Mouse (Mus musculus) embryonic fibroblast, embryonic 13.5 days (primary cell): Measurements from ENCODE around the gene Gpsm1. TPM values are rescaled to one million over a fixed set of nuclear protein-coding genes. Genes with fewer than 3 reads are reported as not detected.

Source experiments
- H3K27ac ChIP-seq: 2 replicates; pipeline ENCODE4 v1.5.1; 2012; ENCODE audit warnings: low read length, control low read depth, inconsistent platforms; ENCODE audit not compliant: insufficient read depth
- H3K4me1 ChIP-seq: 2 replicates; pipeline ENCODE4 v1.6.1; 2011; ENCODE audit warnings: low read length; ENCODE audit not compliant: control insufficient read depth, insufficient read depth
- H3K4me3 ChIP-seq: 2 replicates; pipeline ENCODE4 v1.5.1; 2011; ENCODE audit warnings: mild to moderate bottlenecking, control low read depth, low read length; ENCODE audit not compliant: insufficient read depth
- CTCF ChIP-seq: IDR thresholded peaks from 2 replicates; pipeline ENCODE4 v1.5.1; 2011; ENCODE audit warnings: mild to moderate bottlenecking, control low read depth, low read length, moderate library complexity, borderline replicate concordance; ENCODE audit not compliant: insufficient read depth
- POLR2A ChIP-seq: IDR thresholded peaks from 2 replicates; pipeline ENCODE4 v1.6.1; 2011; ENCODE audit warnings: low read depth, mild to moderate bottlenecking, control low read depth, low read length, moderate library complexity
- polyA plus RNA-seq: library from polyadenylated mRNA; stranded (reverse); fragments of >200 nt; gene quantifications from 2 replicates; pipeline ENCODE4 v1.2.4, GENCODE M21; 2011; ENCODE audit warnings: low read depth; ENCODE audit not compliant: missing spikeins, insufficient read length

Gpsm1 gene
- polyA plus RNA-seq, 1 experiment, result 26.8 TPM

DNA sequence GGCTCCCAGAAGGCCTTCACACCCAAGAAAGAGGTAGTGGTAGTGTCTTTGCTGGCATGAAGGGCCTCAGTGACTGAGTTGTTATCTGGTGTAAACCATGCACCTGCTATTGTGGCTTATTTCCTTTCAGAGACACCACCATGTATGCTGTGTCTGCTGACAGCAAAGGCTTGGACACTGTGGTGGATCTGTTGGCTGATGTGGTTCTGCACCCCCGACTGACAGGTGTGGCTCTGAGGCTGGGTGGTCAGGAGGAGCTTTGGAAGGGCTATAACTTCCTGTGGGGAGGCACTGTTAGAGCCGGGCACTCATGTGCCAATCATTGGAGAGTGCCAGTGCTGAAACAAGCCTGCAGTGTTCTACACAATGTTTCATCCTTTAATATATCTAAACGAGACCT, 75.6 kb downstream of the Gpsm1 start:
- Histone ChIP-seq H3K4me1 (0 out of 2 replicates have a peak, but pooled peaks cover 7% of the 10 kb centered on the region), H3K27ac (no peak overlapping the region), H3K4me3 (no peak overlapping the region)
- TF ChIP-seq POLR2A, result no peak
- TF ChIP-seq CTCF, result no peak

GRCm38 (mm10) chr2:26391617-26392016, 76.3 kb downstream of the Gpsm1 start:
- Histone ChIP-seq H3K4me3 (no peak overlapping the region), H3K4me1 (0 out of 2 replicates have a peak, but pooled peaks cover 7% of the 10 kb centered on the region), H3K27ac (no peak overlapping the region)
- no peak for TF ChIP-seq POLR2A
- TF ChIP-seq CTCF, result no peak

Other genes with a start within 250 kb of the Gpsm1 start
- gene Nacc2, start 192.3 kb upstream of the Gpsm1 start, polyA plus RNA-seq, result 21.1 and 23.1 TPM in 2 replicates
- gene Lhx3, start 107.2 kb upstream of the Gpsm1 start, polyA plus RNA-seq, result not detected in 2 replicates
- 19.5 and 19.9 TPM in 2 replicates for gene Qsox2, start 78.0 kb upstream of the Gpsm1 start, polyA plus RNA-seq
- not detected in 2 replicates for gene Ccdc187, start 21.0 kb upstream of the Gpsm1 start, polyA plus RNA-seq
- 18.2 and 21.2 TPM in 2 replicates for gene Dnlz, start 36.6 kb downstream of the Gpsm1 start, polyA plus RNA-seq
- not detected in 2 replicates for gene Card9, start 45.4 kb downstream of the Gpsm1 start, polyA plus RNA-seq
- gene Snapc4, start 65.1 kb downstream of the Gpsm1 start, polyA plus RNA-seq, result 17.2 and 27.4 TPM in 2 replicates
- 75.7 and 76.1 TPM in 2 replicates for gene Entr1, start 73.8 kb downstream of the Gpsm1 start, polyA plus RNA-seq
- 100 and 101 TPM in 2 replicates for gene Pmpca, start 73.8 kb downstream of the Gpsm1 start, polyA plus RNA-seq
- 11.6 and 17.1 TPM in 2 replicates for gene Inpp5e, start 93.7 kb downstream of the Gpsm1 start, polyA plus RNA-seq
- gene Sec16a, start 129.7 kb downstream of the Gpsm1 start, polyA plus RNA-seq, result 59.4 and 70.1 TPM in 2 replicates
- 19.2 and 24.3 TPM in 2 replicates for gene Notch1, start 201.1 kb downstream of the Gpsm1 start, polyA plus RNA-seq